Mouse (Mus musculus) C2C12 (cell line): ENCODE data around the gene Tcte1. TPM values are rescaled to one million over a fixed set of nuclear protein-coding genes. Genes with fewer than 3 reads are reported as not detected.

ENCODE experiments used
- H3K27me3 ChIP-seq: one replicate; pipeline ENCODE4 v1.6.1; 2011; ENCODE audit not compliant: control insufficient read depth, insufficient read depth, insufficient read length
- H3K36me3 ChIP-seq: one replicate; pipeline ENCODE4 v1.6.1; 2011; ENCODE audit not compliant: control insufficient read depth, insufficient read depth
- H3K4me3 ChIP-seq: one replicate; pipeline ENCODE4 v1.5.1; 2011; ENCODE audit warnings: mild to moderate bottlenecking, control low read depth; ENCODE audit not compliant: poor library complexity, insufficient read depth, severe bottlenecking
- H3K79me2 ChIP-seq: one replicate; pipeline ENCODE4 v1.6.1; 2011; ENCODE audit not compliant: control insufficient read depth, insufficient read depth
- H3K79me3 ChIP-seq: one replicate; pipeline ENCODE4 v1.6.1; 2011; ENCODE audit warnings: low read depth, control low read depth
- H3ac ChIP-seq: one replicate; pipeline ENCODE3; 2011; ENCODE audit warnings: low read depth; ENCODE audit not compliant: control insufficient read depth, insufficient read length
- CEBPB ChIP-seq: IDR thresholded peaks from one replicate; pipeline ENCODE4 v1.6.1; 2011; ENCODE audit warnings: low read depth, mild to moderate bottlenecking, control low read depth, moderate library complexity
- CTCF ChIP-seq: IDR thresholded peaks from one replicate; pipeline ENCODE4 v1.5.1; 2011; ENCODE audit not compliant: control insufficient read depth, insufficient read depth, insufficient read length
- FOSL1 ChIP-seq: IDR thresholded peaks from one replicate; pipeline ENCODE4 v1.8.0; 2011; ENCODE audit warnings: mild to moderate bottlenecking, low read length; ENCODE audit not compliant: poor library complexity, insufficient read depth, severe bottlenecking
- MAX ChIP-seq: IDR thresholded peaks from one replicate; pipeline ENCODE4 v1.6.1; 2011; ENCODE audit warnings: mild to moderate bottlenecking, control low read depth
- MYOD1 ChIP-seq: IDR thresholded peaks from one replicate; pipeline ENCODE4 v1.6.1; 2011; ENCODE audit warnings: low read depth; ENCODE audit not compliant: control insufficient read depth, insufficient read length
- MYOG ChIP-seq: IDR thresholded peaks from one replicate; pipeline ENCODE4 v1.6.1; 2011; ENCODE audit not compliant: control insufficient read depth, insufficient read length; ENCODE audit errors: extremely low read depth
- USF1 ChIP-seq: IDR thresholded peaks from one replicate; pipeline ENCODE4 v1.6.1; 2011; ENCODE audit warnings: low read depth, mild to moderate bottlenecking, control low read depth, moderate library complexity
- polyA plus RNA-seq: library from polyadenylated mRNA; unstranded; fragments of >200 nt; fragmentation: generic; extraction: Trizol; gene quantifications from one replicate; pipeline ENCODE4 v1.2.1, GENCODE M21; 2012; ENCODE audit warnings: missing spikeins

Gene Tcte1
- polyA plus RNA-seq, 1 experiment = not detected

DNA sequence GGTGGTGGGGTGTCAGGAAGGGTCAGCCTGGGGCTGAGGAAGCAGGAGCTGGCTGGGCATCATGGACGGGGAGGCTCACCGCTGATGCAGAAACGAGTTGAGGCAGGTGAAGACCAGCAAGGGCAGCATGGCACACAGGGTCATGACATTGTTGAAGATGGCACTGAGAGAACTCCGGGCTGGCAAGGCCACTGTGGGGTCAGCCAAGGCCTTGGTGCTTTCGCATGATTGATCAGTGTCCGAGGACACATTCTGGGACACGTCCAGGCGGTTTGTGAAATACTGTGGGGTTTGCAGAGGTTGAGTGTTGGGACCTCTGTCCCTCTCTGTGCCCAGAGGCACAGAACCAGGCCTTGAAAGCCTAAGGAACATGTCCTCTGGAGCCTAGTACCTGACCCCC, 66.6 kb downstream of the Tcte1 start:
- TF ChIP-seq CTCF = no peak
- no peak for TF ChIP-seq MYOG
- TF ChIP-seq CEBPB = no peak
- no peak for TF ChIP-seq USF1
- TF ChIP-seq MAX = no peak
- TF ChIP-seq FOSL1 = no peak
- TF ChIP-seq MYOD1 = no peak
- no peak overlapping the region for H3ac ChIP-seq
- peaks cover 51% of the 10 kb centered on the region for H3K79me3 ChIP-seq
- peaks cover 69% of the 10 kb centered on the region for H3K79me2 ChIP-seq
- H3K27me3 ChIP-seq = no peaks in the 10 kb centered on the region
- no peak overlapping the region for H3K4me3 ChIP-seq
- H3K36me3 ChIP-seq = peaks cover 63% of the 10 kb centered on the region

DNA sequence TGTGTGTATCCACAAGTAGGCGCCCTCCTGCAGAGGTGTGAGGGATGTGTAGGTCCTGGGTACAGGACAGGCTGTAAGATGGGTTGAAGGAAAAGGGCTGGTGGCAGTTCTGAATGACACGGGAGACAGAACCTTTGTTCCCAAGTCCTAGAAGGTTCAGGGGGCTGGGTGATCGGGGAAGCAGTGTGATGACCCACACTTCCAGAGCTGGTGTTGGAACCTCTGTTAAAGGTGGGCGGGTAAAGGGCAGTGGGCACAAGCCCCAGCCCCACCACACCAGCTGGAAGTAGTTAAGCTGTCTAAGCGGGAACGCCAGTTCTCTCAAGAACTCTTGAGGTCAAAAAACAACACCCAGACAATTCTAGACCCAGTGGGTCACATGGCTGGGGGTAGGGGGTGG, 67.2 kb downstream of the Tcte1 start:
- peaks cover 63% of the 10 kb centered on the region for H3K36me3 ChIP-seq

DNA sequence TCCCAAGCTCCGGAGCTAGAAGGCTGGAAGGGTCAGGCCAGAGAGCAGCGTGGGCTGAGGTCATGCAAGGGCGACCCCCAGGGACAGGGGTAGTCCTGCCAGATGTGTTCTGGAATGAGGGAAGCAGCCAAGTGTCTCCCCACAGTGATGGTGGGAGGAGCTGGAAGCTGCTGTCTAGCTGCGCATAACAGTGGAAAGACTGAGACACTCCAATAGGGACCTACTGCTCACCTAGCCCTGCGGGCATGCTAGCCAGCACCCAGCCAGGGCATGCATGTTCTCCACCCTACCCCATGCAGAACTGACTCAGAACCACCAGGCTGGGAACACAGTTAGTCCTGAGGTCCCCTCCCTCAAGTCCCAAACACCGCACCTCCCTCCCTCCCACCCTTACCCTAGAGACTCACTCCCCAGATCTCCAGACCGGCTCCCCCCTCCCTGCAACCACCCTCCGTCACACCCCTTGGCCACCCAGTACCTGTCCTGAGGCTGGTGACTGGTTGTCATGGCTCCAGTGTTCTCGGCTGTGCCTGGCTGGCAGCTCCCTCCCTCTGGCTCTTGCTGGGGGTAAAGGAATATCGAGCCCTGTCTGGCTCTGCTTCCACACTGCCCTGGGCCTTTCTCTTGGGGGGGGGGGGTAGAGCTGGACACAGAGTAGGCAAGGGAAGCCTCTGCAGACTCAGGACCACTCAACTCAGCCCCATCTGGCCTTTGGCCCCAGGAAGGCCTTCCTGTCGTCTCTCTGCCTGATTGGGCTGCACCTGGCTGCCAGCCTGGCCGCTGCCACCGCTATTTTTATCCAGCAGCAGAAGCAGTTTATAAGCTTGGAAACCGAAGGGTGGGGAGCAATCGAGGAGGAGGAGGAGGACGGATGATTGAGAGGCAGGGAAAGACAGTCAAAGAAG, 68.7 kb downstream of the Tcte1 start:
- peaks cover 48% of the 10 kb centered on the region for H3K36me3 ChIP-seq
- H3K27me3 ChIP-seq = no peaks in the 10 kb centered on the region
- H3ac ChIP-seq = peak overlapping the region; percentile 39
- TF ChIP-seq USF1 (no peak), FOSL1 (no peak), MYOG (no peak), MAX (no peak), CTCF (no peak), CEBPB (no peak)
- H3K79me2 ChIP-seq = peaks cover 75% of the 10 kb centered on the region
- H3K4me3 ChIP-seq = no peak overlapping the region
- H3K79me3 ChIP-seq = peaks cover 55% of the 10 kb centered on the region

More for the DNA sequence above, 67.2 kb downstream of the Tcte1 start:
- Histone ChIP-seq H3ac (no peak overlapping the region), H3K4me3 (no peak overlapping the region), H3K79me3 (peaks cover 55% of the 10 kb centered on the region), H3K79me2 (peaks cover 75% of the 10 kb centered on the region), H3K27me3 (no peaks in the 10 kb centered on the region)
- TF ChIP-seq MAX (no peak), USF1 (no peak), MYOG (no peak), FOSL1 (no peak), MYOD1 (no peak), CTCF (no peak), CEBPB (no peak)

Other genes starting within 250 kb of the Tcte1 start
- 28.3 TPM for gene Cdc5l, start 89.7 kb upstream of the Tcte1 start, polyA plus RNA-seq
- 0.11 TPM for gene Spats1, start 48.0 kb upstream of the Tcte1 start, polyA plus RNA-seq
- gene Aars2, start 16.6 kb upstream of the Tcte1 start, polyA plus RNA-seq = 14.3 TPM
- gene Tmem151b, start 26.2 kb downstream of the Tcte1 start, polyA plus RNA-seq = 1.2 TPM
- 5.3 TPM for gene Nfkbie, start 32.3 kb downstream of the Tcte1 start, polyA plus RNA-seq
- 131 TPM for gene Slc35b2, start 40.4 kb downstream of the Tcte1 start, polyA plus RNA-seq
- gene Hsp90ab1, start 49.8 kb downstream of the Tcte1 start, polyA plus RNA-seq = 2,021 TPM
- gene Slc29a1, start 76.2 kb downstream of the Tcte1 start, polyA plus RNA-seq = 264 TPM
- gene Mymx, start 78.7 kb downstream of the Tcte1 start, polyA plus RNA-seq = 1.7 TPM
- 0.04 TPM for gene Capn11, start 135.9 kb downstream of the Tcte1 start, polyA plus RNA-seq
- gene Mrpl14, start 162.9 kb downstream of the Tcte1 start, polyA plus RNA-seq = 259 TPM
- gene Tmem63b, start 163.5 kb downstream of the Tcte1 start, polyA plus RNA-seq = 54.3 TPM
- gene 1600014C23Rik, start 210.4 kb downstream of the Tcte1 start, polyA plus RNA-seq = not detected